Mouse (Mus musculus): ENCODE data around the gene Wipi2. TPM values are rescaled to one million over a fixed set of nuclear protein-coding genes. Genes with fewer than 3 reads are reported as not detected.
A peak's percentile ranks its signal among the peaks of the same experiment; 100 is the strongest.

Gene Wipi2
- polyA plus RNA-seq, 1 experiment = 32.1 TPM

DNA sequence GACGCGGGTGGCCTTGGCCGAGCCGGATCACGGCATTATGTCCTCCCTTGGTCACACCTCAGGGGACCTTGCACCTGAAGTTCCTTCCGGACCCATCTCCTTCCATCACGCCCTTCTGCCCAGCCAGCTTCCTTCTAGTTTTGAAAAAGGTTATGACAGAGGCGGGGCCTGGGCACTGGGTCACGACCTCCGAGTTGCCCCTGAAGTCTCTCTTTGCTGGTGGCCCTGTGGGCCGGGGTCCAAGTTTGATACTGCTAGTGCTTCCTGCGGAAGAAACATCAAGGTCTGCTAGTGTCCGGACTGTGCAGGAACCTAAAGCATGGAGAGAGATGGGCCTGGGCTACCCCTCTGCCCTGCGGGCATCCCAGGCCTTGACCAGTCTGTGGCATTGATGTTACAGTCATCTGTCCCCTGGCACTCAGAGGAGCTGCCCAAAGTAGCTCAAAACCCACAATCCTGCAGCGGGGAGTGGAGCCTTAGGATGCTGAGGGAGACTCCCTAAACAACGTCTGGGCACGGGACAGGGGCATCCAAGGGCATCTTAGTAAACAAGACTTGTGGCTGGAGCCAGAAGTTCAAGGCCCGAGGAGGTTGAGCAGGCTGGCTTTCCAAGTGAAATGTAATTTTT lies 75.1 kb downstream of the Wipi2 start:
- Histone ChIP-seq H3K4me3 (ENCODE audit: extremely low read depth, insufficient read depth, insufficient read length) (peak overlapping the region; percentile 55), H3K27me3 (ENCODE audit: control insufficient read depth, insufficient read depth, low read length) (peaks cover 10% of the 10 kb centered on the region), H3K4me1 (ENCODE audit: control insufficient read depth, insufficient read depth, insufficient read length) (no peaks in the 10 kb centered on the region; the same call in none of the 2 replicates), H3K36me3 (ENCODE audit: control insufficient read depth, insufficient read depth, low read length) (no peaks in the 10 kb centered on the region), H3K27ac (ENCODE audit: insufficient read depth, low read length) (no peak overlapping the region)
- WGBS = 23% methylated on average over 18 of the region's 18 CpGs
- TF ChIP-seq POLR2A (IDR thresholded peaks at IDR 0.05; ENCODE audit: low read depth, low read length) (no peak), CTCF (IDR thresholded peaks at IDR 0.05; ENCODE audit: extremely low read depth, insufficient read depth, insufficient read length, insufficient replicate concordance) (no peak)
- DNase-seq (ENCODE audit: low read depth in 1 of 2, low spot score in 2 of 2) = no peak

GRCm38 (mm10) chr5:142703569-142703968 lies 76.1 kb downstream of the Wipi2 start:
- no peak overlapping the region for H3K4me3 ChIP-seq (ENCODE audit: extremely low read depth, insufficient read depth, insufficient read length)
- no peak for TF ChIP-seq POLR2A (IDR thresholded peaks at IDR 0.05; ENCODE audit: low read depth, low read length)
- TF ChIP-seq CTCF (IDR thresholded peaks at IDR 0.05; ENCODE audit: extremely low read depth, insufficient read depth, insufficient read length, insufficient replicate concordance) = no peak
- no peak for DNase-seq (ENCODE audit: low read depth in 1 of 2, low spot score in 2 of 2)
- no peaks in the 10 kb centered on the region; the same call in none of the 2 replicates for H3K4me1 ChIP-seq (ENCODE audit: control insufficient read depth, insufficient read depth, insufficient read length)
- H3K27me3 ChIP-seq (ENCODE audit: control insufficient read depth, insufficient read depth, low read length) = peaks cover 10% of the 10 kb centered on the region
- H3K36me3 ChIP-seq (ENCODE audit: control insufficient read depth, insufficient read depth, low read length) = no peaks in the 10 kb centered on the region
- WGBS = 84% methylated on average over 10 of the region's 10 CpGs
- no peak overlapping the region for H3K27ac ChIP-seq (ENCODE audit: insufficient read depth, low read length)

- Histone ChIP-seq H3K36me3 (ENCODE audit: control insufficient read depth, insufficient read depth, low read length) (no peaks in the 10 kb centered on the region), H3K27ac (ENCODE audit: insufficient read depth, low read length) (no peak overlapping the region), H3K4me1 (ENCODE audit: control insufficient read depth, insufficient read depth, insufficient read length) (no peaks in the 10 kb centered on the region; the same call in 1 of the 2 replicates), H3K4me3 (ENCODE audit: extremely low read depth, insufficient read depth, insufficient read length) (no peak overlapping the region), H3K27me3 (ENCODE audit: control insufficient read depth, insufficient read depth, low read length) (peaks cover 3% of the 10 kb centered on the region)
- DNase-seq (ENCODE audit: low read depth in 1 of 2, low spot score in 2 of 2) = no peak
- TF ChIP-seq CTCF (IDR thresholded peaks at IDR 0.05; ENCODE audit: extremely low read depth, insufficient read depth, insufficient read length, insufficient replicate concordance) (no peak), POLR2A (IDR thresholded peaks at IDR 0.05; ENCODE audit: low read depth, low read length) (no peak)
- WGBS = 87% methylated on average over 5 of the region's 5 CpGs
These were observed 80.2 kb downstream of the Wipi2 start for GRCm38 (mm10) chr5:142707709-142708108.

GRCm38 (mm10) chr5:142709436-142709835 lies 81.9 kb downstream of the Wipi2 start:
- TF ChIP-seq CTCF (IDR thresholded peaks at IDR 0.05; ENCODE audit: extremely low read depth, insufficient read depth, insufficient read length, insufficient replicate concordance) = no peak
- TF ChIP-seq POLR2A (IDR thresholded peaks at IDR 0.05; ENCODE audit: low read depth, low read length) = no peak
- Histone ChIP-seq H3K4me3 (ENCODE audit: extremely low read depth, insufficient read depth, insufficient read length) (no peak overlapping the region), H3K4me1 (ENCODE audit: control insufficient read depth, insufficient read depth, insufficient read length) (no peaks in the 10 kb centered on the region), H3K27ac (ENCODE audit: insufficient read depth, low read length) (no peak overlapping the region), H3K27me3 (ENCODE audit: control insufficient read depth, insufficient read depth, low read length) (no peaks in the 10 kb centered on the region), H3K36me3 (ENCODE audit: control insufficient read depth, insufficient read depth, low read length) (no peaks in the 10 kb centered on the region)
- 79% methylated on average over 7 of the region's 7 CpGs for WGBS
- no peak for DNase-seq (ENCODE audit: low read depth in 1 of 2, low spot score in 2 of 2)

DNA sequence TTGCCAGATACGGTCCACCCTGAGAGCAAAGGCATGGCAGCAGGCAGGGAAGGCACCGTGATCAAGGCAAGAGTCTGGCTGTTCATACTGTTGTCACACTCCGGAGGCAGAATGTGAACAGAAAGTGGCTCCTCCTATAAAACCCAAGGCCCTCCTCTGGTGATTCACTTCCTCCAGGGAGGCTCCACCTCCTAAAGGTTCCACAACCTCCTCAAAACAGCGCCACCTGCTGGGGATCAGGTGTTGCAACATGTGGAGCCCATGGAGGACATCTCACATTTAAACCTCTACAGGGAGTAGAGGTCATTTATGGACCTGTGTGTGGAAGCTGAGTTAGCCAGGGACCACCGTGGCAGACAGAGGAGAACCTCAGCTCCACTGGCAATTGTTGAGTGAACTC lies 84.9 kb downstream of the Wipi2 start:
- H3K27me3 ChIP-seq (ENCODE audit: control insufficient read depth, insufficient read depth, low read length) = no peaks in the 10 kb centered on the region
- no peak overlapping the region for H3K4me3 ChIP-seq (ENCODE audit: extremely low read depth, insufficient read depth, insufficient read length)
- no peaks in the 10 kb centered on the region for H3K4me1 ChIP-seq (ENCODE audit: control insufficient read depth, insufficient read depth, insufficient read length)
- DNase-seq (ENCODE audit: low read depth in 1 of 2, low spot score in 2 of 2) = no peak
- WGBS = 84% methylated on average over 5 of the region's 5 CpGs
- H3K36me3 ChIP-seq (ENCODE audit: control insufficient read depth, insufficient read depth, low read length) = no peaks in the 10 kb centered on the region
- H3K27ac ChIP-seq (ENCODE audit: insufficient read depth, low read length) = no peak overlapping the region
- no peak for TF ChIP-seq CTCF (IDR thresholded peaks at IDR 0.05; ENCODE audit: extremely low read depth, insufficient read depth, insufficient read length, insufficient replicate concordance)
- TF ChIP-seq POLR2A (IDR thresholded peaks at IDR 0.05; ENCODE audit: low read depth, low read length) = no peak

GRCm38 (mm10) chr5:142713966-142714365 lies 86.5 kb downstream of the Wipi2 start:
- TF ChIP-seq CTCF (IDR thresholded peaks at IDR 0.05; ENCODE audit: extremely low read depth, insufficient read depth, insufficient read length, insufficient replicate concordance) (no peak), POLR2A (IDR thresholded peaks at IDR 0.05; ENCODE audit: low read depth, low read length) (no peak)
- Histone ChIP-seq H3K27me3 (ENCODE audit: control insufficient read depth, insufficient read depth, low read length) (no peaks in the 10 kb centered on the region), H3K36me3 (ENCODE audit: control insufficient read depth, insufficient read depth, low read length) (no peaks in the 10 kb centered on the region), H3K4me3 (ENCODE audit: extremely low read depth, insufficient read depth, insufficient read length) (no peak overlapping the region), H3K27ac (ENCODE audit: insufficient read depth, low read length) (no peak overlapping the region), H3K4me1 (ENCODE audit: control insufficient read depth, insufficient read depth, insufficient read length) (no peaks in the 10 kb centered on the region)
- no peak for DNase-seq (ENCODE audit: low read depth in 1 of 2, low spot score in 2 of 2)
- WGBS = 82% methylated on average over 10 of the region's 10 CpGs

- H3K27me3 ChIP-seq (ENCODE audit: control insufficient read depth, insufficient read depth, low read length) = no peaks in the 10 kb centered on the region
- no peaks in the 10 kb centered on the region for H3K36me3 ChIP-seq (ENCODE audit: control insufficient read depth, insufficient read depth, low read length)
- TF ChIP-seq POLR2A (IDR thresholded peaks at IDR 0.05; ENCODE audit: low read depth, low read length) (no peak), CTCF (IDR thresholded peaks at IDR 0.05; ENCODE audit: extremely low read depth, insufficient read depth, insufficient read length, insufficient replicate concordance) (no peak)
- no peak for DNase-seq (ENCODE audit: low read depth in 1 of 2, low spot score in 2 of 2)
- 86% methylated on average over 9 of the region's 9 CpGs for WGBS
- H3K4me1 ChIP-seq (ENCODE audit: control insufficient read depth, insufficient read depth, insufficient read length) = no peaks in the 10 kb centered on the region
- H3K27ac ChIP-seq (ENCODE audit: insufficient read depth, low read length) = no peak overlapping the region
- no peak overlapping the region for H3K4me3 ChIP-seq (ENCODE audit: extremely low read depth, insufficient read depth, insufficient read length)
These were observed 87.6 kb downstream of the Wipi2 start for GRCm38 (mm10) chr5:142715059-142715458.
